Mouse (Mus musculus) ES-Bruce4 (cell line): ENCODE measurements around the gene Zc3h12d.

ENCODE experiments used
- CTCF ChIP-seq: IDR thresholded peaks from one replicate; pipeline ENCODE4 v1.8.1; 2011; ENCODE audit warnings: low read depth, low read length
- EP300 ChIP-seq: IDR thresholded peaks from 2 replicates; pipeline ENCODE4 v1.6.1; 2011; ENCODE audit warnings: low read depth, low read length; ENCODE audit not compliant: insufficient read depth
- POLR2A ChIP-seq: IDR thresholded peaks from one replicate; pipeline ENCODE4 v1.8.1; 2011; ENCODE audit warnings: low read length; ENCODE audit not compliant: insufficient read depth

GRCm38 (mm10) chr10:7819603-7820002, 12.7 kb upstream of the Zc3h12d start:
- TF ChIP-seq POLR2A (no peak), CTCF (no peak), EP300 (no peak)
